Mouse (Mus musculus): ENCODE results near the gene Vamp1. TPM values are rescaled to one million over a fixed set of nuclear protein-coding genes. Genes with fewer than 3 reads are reported as not detected.

The Vamp1 gene
- polyA plus RNA-seq, 2 experiments: 2.4 to 16.2 TPM

GRCm38 (mm10) chr6:125190816-125191215 lies 24.5 kb upstream of the Vamp1 start:
- DNase-seq (ENCODE audit: low spot score): no peak
- Histone ChIP-seq H3K9me3 (ENCODE audit: control insufficient read depth, low read length) (no peaks in the 10 kb centered on the region), H3K4me3 (replicated peaks; ENCODE audit: low read length) (peak overlapping the region; percentile 61), H3K4me1 (ENCODE audit: control insufficient read depth, insufficient read depth, low read length) (peaks cover 8% of the 10 kb centered on the region), H3K27me3 (ENCODE audit: control insufficient read depth, insufficient read depth, low read length) (no peaks in the 10 kb centered on the region), H3K4me2 (replicated peaks; ENCODE audit: low read depth, low read length, severe bottlenecking) (peak overlapping the region; percentile 65), H3K36me3 (ENCODE audit: control insufficient read depth, insufficient read depth, low read length) (peaks cover 62% of the 10 kb centered on the region), H3K9ac (ENCODE audit: low read depth, low read length, severe bottlenecking) (peak overlapping the region; percentile 75), H3K27ac (replicated peaks; ENCODE audit: low read depth, low read length) (peak overlapping the region; percentile 95; the same call in 1 of the 2 replicates)
- ATAC-seq (ENCODE audit: low FRiP score, low read depth): no peak
- TF ChIP-seq POLR2A (IDR thresholded peaks at IDR 0.05; ENCODE audit: borderline replicate concordance, extremely low read depth, insufficient read depth, insufficient read length): no peak

DNA sequence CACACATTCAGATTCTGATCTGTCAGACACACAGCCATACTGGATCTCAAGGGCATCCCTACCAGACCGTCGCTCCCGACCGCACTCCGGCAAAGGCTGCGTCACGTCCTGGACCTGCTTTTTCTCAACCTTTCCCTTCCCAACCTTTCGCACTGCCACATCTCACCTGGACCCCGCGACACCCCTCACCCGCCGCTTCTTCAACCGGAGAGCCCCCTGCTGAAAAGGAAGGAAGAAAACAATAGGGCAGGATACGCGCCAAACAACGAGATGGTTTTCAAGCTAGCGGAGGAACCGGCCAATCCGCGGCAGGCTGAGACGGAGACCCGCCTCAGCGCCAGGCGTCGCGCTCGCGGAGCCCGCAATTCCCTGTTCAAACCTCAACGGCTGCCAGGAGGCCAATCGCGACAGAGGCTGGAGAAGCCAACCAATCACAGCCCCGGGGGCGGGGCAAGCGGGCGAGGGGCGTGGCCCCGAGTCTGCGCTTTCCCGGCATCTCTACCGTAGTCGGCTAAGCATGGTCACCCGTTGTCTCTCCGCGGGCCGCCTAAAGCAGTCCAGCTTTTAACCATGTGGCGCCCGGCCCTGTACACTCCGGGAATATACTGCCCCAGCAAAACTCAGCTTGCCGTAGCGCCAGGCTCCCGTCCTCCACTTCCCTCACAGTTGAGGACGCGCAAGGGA lies 23.9 kb upstream of the Vamp1 start, which contains the start of the genes Ncapd2 and Mrpl51:
Gene Ncapd2, minus strand, starts transcription at position 370 of the 684 bp plus-strand sequence.
Gene Mrpl51, plus strand, starts transcription at position 470 of the 684 bp plus-strand sequence.
- Histone ChIP-seq H3K9me3 (ENCODE audit: control insufficient read depth, low read length) (no peaks in the 10 kb centered on the region), H3K9ac (ENCODE audit: low read depth, low read length, severe bottlenecking) (peak within 1 kb of the TSS; percentile 75), H3K36me3 (ENCODE audit: control insufficient read depth, insufficient read depth, low read length) (peaks cover 60% of the 10 kb centered on the region), H3K27me3 (ENCODE audit: control insufficient read depth, insufficient read depth, low read length) (no peaks in the 10 kb centered on the region), H3K4me2 (replicated peaks; ENCODE audit: low read depth, low read length, severe bottlenecking) (peak within 1 kb of the TSS; percentile 65), H3K4me3 (replicated peaks; ENCODE audit: low read length) (peak within 1 kb of the TSS; percentile 61), H3K27ac (replicated peaks; ENCODE audit: low read depth, low read length) (peak within 1 kb of the TSS; percentile 95), H3K4me1 (ENCODE audit: control insufficient read depth, insufficient read depth, low read length) (peaks cover 8% of the 10 kb centered on the region)
- ATAC-seq (ENCODE audit: low FRiP score, low read depth) (peak; percentile 97), DNase-seq (ENCODE audit: low spot score) (peak; percentile 99)
- under 1% methylated on average over 54 of the region's 54 CpGs for WGBS
- TF ChIP-seq POLR2A (IDR thresholded peaks at IDR 0.05; ENCODE audit: borderline replicate concordance, extremely low read depth, insufficient read depth, insufficient read length): no peak; the same call in 1 of the 2 replicates

DNA sequence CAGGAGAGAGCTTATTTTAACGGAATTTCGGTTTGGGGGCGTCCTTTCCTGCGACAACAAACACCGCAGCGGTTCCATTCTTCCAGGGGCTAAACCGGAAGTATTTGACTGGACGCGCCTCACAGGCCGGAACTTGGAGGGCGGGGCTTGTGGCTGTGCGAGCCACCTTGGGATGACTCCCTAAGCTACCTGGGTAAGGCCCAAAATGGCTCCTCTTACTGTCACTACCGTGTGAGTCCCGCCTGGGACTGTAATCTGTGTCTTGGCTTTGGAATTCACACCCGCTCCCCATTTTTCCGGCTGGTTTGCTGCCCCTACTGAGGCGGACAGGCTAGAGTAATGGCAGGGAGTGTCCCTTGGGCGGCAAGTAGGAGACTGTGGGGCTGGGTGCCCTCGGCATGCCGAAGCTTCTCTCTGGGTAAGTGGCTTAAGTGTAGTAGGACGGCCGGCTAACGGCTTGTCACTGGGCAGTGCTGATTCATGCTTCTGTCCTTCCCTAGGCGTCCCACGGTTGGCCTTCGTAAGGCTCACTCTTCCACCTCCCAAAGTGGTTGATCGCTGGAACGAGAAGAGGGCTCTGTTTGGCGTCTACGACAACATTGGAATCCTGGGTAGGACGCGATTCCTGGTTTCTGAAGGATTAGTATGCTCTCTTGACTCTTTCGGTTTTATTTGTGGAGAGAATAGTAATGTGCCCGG lies 23.2 kb upstream of the Vamp1 start:
- DNase-seq (ENCODE audit: low spot score): peak; percentile 94
- Histone ChIP-seq H3K4me1 (ENCODE audit: control insufficient read depth, insufficient read depth, low read length) (peaks cover 8% of the 10 kb centered on the region), H3K9me3 (ENCODE audit: control insufficient read depth, low read length) (no peaks in the 10 kb centered on the region), H3K9ac (ENCODE audit: low read depth, low read length, severe bottlenecking) (peak overlapping the region; percentile 70), H3K36me3 (ENCODE audit: control insufficient read depth, insufficient read depth, low read length) (peaks cover 53% of the 10 kb centered on the region), H3K4me3 (replicated peaks; ENCODE audit: low read length) (peak overlapping the region; percentile 61), H3K27me3 (ENCODE audit: control insufficient read depth, insufficient read depth, low read length) (no peaks in the 10 kb centered on the region), H3K4me2 (replicated peaks; ENCODE audit: low read depth, low read length, severe bottlenecking) (peak overlapping the region; percentile 65), H3K27ac (replicated peaks; ENCODE audit: low read depth, low read length) (peak overlapping the region; percentile 95)
- TF ChIP-seq POLR2A (IDR thresholded peaks at IDR 0.05; ENCODE audit: borderline replicate concordance, extremely low read depth, insufficient read depth, insufficient read length): 0 out of 2 replicates have a peak, but pooled peaks have one; percentile 19
- ATAC-seq (ENCODE audit: low FRiP score, low read depth): peak; percentile 92
- WGBS: under 1% methylated on average over 34 of the region's 34 CpGs

DNA sequence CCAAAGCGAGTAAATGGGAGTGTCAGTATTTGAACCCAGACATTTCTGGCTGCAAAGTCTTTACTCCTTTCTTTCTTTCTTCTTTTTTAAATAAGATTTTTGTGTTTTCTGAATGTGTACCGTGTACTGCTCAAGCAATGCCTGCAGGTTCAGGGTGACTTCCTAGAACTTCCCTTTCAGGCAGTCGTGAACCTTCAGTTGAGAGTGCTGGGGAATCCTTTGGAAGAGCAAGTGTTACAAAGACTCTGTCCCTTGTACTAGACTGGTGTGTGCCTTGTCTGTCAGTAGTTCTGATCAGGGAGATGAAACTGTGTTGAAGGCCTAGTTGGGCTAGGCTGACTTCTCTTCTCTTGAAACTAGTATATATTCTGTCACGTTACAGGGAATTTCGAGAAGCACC lies 22.5 kb upstream of the Vamp1 start:
- H3K4me1 ChIP-seq (ENCODE audit: control insufficient read depth, insufficient read depth, low read length): peaks cover 8% of the 10 kb centered on the region
- H3K27ac ChIP-seq (replicated peaks; ENCODE audit: low read depth, low read length): no peak overlapping the region
- no peak for ATAC-seq (ENCODE audit: low FRiP score, low read depth)
- no peaks in the 10 kb centered on the region for H3K27me3 ChIP-seq (ENCODE audit: control insufficient read depth, insufficient read depth, low read length)
- H3K9me3 ChIP-seq (ENCODE audit: control insufficient read depth, low read length): no peaks in the 10 kb centered on the region
- peaks cover 46% of the 10 kb centered on the region for H3K36me3 ChIP-seq (ENCODE audit: control insufficient read depth, insufficient read depth, low read length)
- WGBS: 43% methylated on average over 5 of the region's 5 CpGs
- no peak for DNase-seq (ENCODE audit: low spot score)
- H3K4me2 ChIP-seq (replicated peaks; ENCODE audit: low read depth, low read length, severe bottlenecking): peak overlapping the region; percentile 65
- no peak for TF ChIP-seq POLR2A (IDR thresholded peaks at IDR 0.05; ENCODE audit: borderline replicate concordance, extremely low read depth, insufficient read depth, insufficient read length)
- H3K9ac ChIP-seq (ENCODE audit: low read depth, low read length, severe bottlenecking): peak overlapping the region; percentile 70
- H3K4me3 ChIP-seq (replicated peaks; ENCODE audit: low read length): peak overlapping the region; percentile 61

GRCm38 (mm10) chr6:125193390-125193789 lies 22.0 kb upstream of the Vamp1 start:
- H3K4me1 ChIP-seq (ENCODE audit: control insufficient read depth, insufficient read depth, low read length): peaks cover 8% of the 10 kb centered on the region
- no peaks in the 10 kb centered on the region for H3K9me3 ChIP-seq (ENCODE audit: control insufficient read depth, low read length)
- ATAC-seq (ENCODE audit: low FRiP score, low read depth) (no peak), DNase-seq (ENCODE audit: low spot score) (no peak)
- H3K36me3 ChIP-seq (ENCODE audit: control insufficient read depth, insufficient read depth, low read length): peaks cover 41% of the 10 kb centered on the region
- no peak overlapping the region for H3K4me2 ChIP-seq (replicated peaks; ENCODE audit: low read depth, low read length, severe bottlenecking)
- H3K4me3 ChIP-seq (replicated peaks; ENCODE audit: low read length): no peak overlapping the region
- H3K9ac ChIP-seq (ENCODE audit: low read depth, low read length, severe bottlenecking): no peak overlapping the region
- H3K27ac ChIP-seq (replicated peaks; ENCODE audit: low read depth, low read length): no peak overlapping the region
- no peaks in the 10 kb centered on the region for H3K27me3 ChIP-seq (ENCODE audit: control insufficient read depth, insufficient read depth, low read length)
- no peak for TF ChIP-seq POLR2A (IDR thresholded peaks at IDR 0.05; ENCODE audit: borderline replicate concordance, extremely low read depth, insufficient read depth, insufficient read length)
- WGBS: 71% methylated on average over 7 of the region's 7 CpGs
